Mouse (Mus musculus) liver, embryonic 14.5 days (tissue): ENCODE measurements around the gene Tyrobp. TPM values are rescaled to one million over a fixed set of nuclear protein-coding genes. Genes with fewer than 3 reads are reported as not detected.
A peak's percentile ranks its signal among the peaks of the same experiment; 100 is the strongest.

ENCODE experiments used
- ATAC-seq: fragments of 200-750 bp; cut with Nextera tagmentation; 2 replicates; pipeline ENCODE4 v1.8.0; 2017; ENCODE audit warnings: moderate number of reproducible peaks, mild to moderate bottlenecking, moderate library complexity; ENCODE audit not compliant: insufficient read depth
- DNase-seq, 3 experiments: peaks; one replicate each; pipeline ENCODE4 v3.0.0-alpha.2; 2012 to 2013; ENCODE audit warnings: low read depth in 3 of 3, low spot score in 3 of 3
- H3K27ac ChIP-seq: fragments of 300-500 bp; sonication (generic); 2 replicates; pipeline ENCODE4 v1.5.1; 2014; ENCODE audit warnings: moderate library complexity, mild to moderate bottlenecking, control low read depth, inconsistent platforms
- H3K27me3 ChIP-seq: fragments of 300-500 bp; sonication (generic); 2 replicates; pipeline ENCODE4 v1.6.1; 2014; ENCODE audit warnings: mild to moderate bottlenecking, low read length, moderate library complexity; ENCODE audit not compliant: control insufficient read depth, insufficient read depth
- H3K36me3 ChIP-seq: fragments of 300-500 bp; sonication (generic); replicated peaks from 2 replicates; pipeline ENCODE4 v1.6.1; 2014; ENCODE audit warnings: low read depth; ENCODE audit not compliant: control insufficient read depth, insufficient read depth
- H3K4me1 ChIP-seq, 2 experiments: fragments of 200-500 bp in 1 of 2; fragments of 300-500 bp in 1 of 2; sonication (generic) in 1 of 2; replicated peaks; 2 replicates each; pipeline ENCODE4 v1.6.1; 2012 to 2014; ENCODE audit warnings: antibody characterized with exemption in 1 of 2, inconsistent platforms in 1 of 2, low read length in 1 of 2; ENCODE audit not compliant: control insufficient read depth in 2 of 2, insufficient read depth in 2 of 2
- H3K4me2 ChIP-seq: fragments of 300-500 bp; sonication (generic); 2 replicates; pipeline ENCODE4 v1.6.1; 2014; ENCODE audit warnings: low read depth, mild to moderate bottlenecking, control low read depth, moderate library complexity
- H3K4me3 ChIP-seq, 2 experiments: fragments of 200-500 bp in 1 of 2; fragments of 300-500 bp in 1 of 2; sonication (generic) in 1 of 2; 2 replicates each; pipeline ENCODE4 v1.5.1; 2012 to 2014; ENCODE audit warnings: low read depth in 2 of 2, low read length in 2 of 2, mild to moderate bottlenecking in 2 of 2, control low read depth in 1 of 2, inconsistent platforms in 1 of 2, moderate library complexity in 1 of 2; ENCODE audit not compliant: insufficient read depth in 1 of 2
- H3K9ac ChIP-seq: fragments of 300-500 bp; sonication (generic); replicated peaks from 2 replicates; pipeline ENCODE4 v1.6.1; 2014; ENCODE audit warnings: mild to moderate bottlenecking, control low read depth, moderate library complexity
- H3K9me3 ChIP-seq: fragments of 300-500 bp; sonication (generic); 2 replicates; pipeline ENCODE4 v1.6.1; 2016; ENCODE audit warnings: low read length, mixed read lengths; ENCODE audit not compliant: control insufficient read depth
- CTCF ChIP-seq: IDR thresholded peaks from 2 replicates; pipeline ENCODE4 v1.5.1; 2016; ENCODE audit warnings: antibody characterized with exemption, low read depth, control low read depth
- EP300 ChIP-seq: IDR thresholded peaks from 2 replicates; pipeline ENCODE4 v1.6.1; 2016; ENCODE audit warnings: antibody characterized with exemption, low read depth
- WGBS: fragments of 180-500 bp; shearing (Covaris S2); extraction: QIAGEN DNeasy Blood & Tissue Kit; methylation state at CpG from one replicate; pipeline ENCODE4 v1.1.7; 2014; ENCODE audit not compliant: insufficient replicate concordance; 5-methylcytosine and 5-hydroxymethylcytosine counted together
- polyA plus RNA-seq, 2 experiments: library from polyadenylated mRNA; depleted of rRNA in 1 of 2; stranded (reverse) in 1 of 2; unstranded in 1 of 2; fragments of >200 nt; fragmentation: Nextera tagmentation in 1 of 2; extraction: Ambion mirVana in 1 of 2; gene quantifications; 2 replicates each; pipeline versions ENCODE4 v1.2.1 to v1.2.3; 2012 to 2014

Tyrobp gene
- polyA plus RNA-seq, 2 experiments, result 78.3 to 113 TPM

DNA sequence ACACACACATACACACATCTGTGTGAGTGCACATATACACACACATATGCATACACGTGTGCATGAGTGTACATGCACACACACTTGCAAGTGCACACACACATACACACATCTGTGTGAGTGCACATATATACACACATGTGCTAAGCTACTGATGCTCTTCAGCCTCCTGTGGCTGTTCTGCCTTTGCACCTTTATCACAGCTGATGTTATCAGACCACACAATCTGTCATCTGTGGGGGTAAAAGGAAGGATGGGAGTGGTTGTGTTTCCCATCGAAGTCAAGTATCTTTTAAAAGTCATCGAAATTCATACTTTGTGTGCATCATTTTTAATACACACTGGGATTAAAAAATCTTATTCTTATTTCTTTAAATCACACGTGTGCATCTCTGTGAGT, 11.2 kb upstream of the Tyrobp start:
- 30% methylated on average over 4 of the region's 4 CpGs for WGBS
- Histone ChIP-seq H3K27me3 (no peaks in the 10 kb centered on the region), H3K4me2 (no peak overlapping the region), H3K27ac (no peak overlapping the region), H3K9ac (no peak overlapping the region), H3K4me1 (no peaks in the 10 kb centered on the region), H3K36me3 (no peaks in the 10 kb centered on the region), H3K4me3 (no peak overlapping the region), H3K9me3 (no peaks in the 10 kb centered on the region)
- ATAC-seq, result no peak
- DNase-seq, result no peak
- TF ChIP-seq CTCF (no peak), EP300 (no peak)

DNA sequence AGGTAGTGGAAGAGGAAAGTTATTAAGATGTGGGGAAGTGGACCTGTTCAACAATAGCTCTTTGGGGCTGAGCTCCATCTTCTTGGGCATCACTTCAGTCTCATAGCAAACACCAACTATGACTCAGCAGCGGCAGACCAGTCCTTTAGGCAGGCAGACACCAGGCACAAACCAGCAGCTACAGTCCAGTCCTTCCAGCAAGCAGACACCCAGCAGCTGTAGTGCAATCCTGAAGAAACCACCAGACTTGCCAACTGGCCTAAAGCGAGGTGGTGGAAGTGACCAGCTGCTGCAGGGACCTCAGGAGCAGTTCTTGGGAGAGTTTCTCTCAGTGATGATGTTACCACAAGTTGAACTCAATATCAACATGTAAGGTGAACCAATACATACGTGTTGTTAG, 4.9 kb upstream of the Tyrobp start:
- ATAC-seq, result no peak
- no peak overlapping the region for H3K27ac ChIP-seq
- H3K4me2 ChIP-seq, result no peak overlapping the region
- 49% methylated on average over 3 of the region's 3 CpGs for WGBS
- DNase-seq, result no peak
- H3K9ac ChIP-seq, result no peak overlapping the region
- H3K4me1 ChIP-seq, result peaks cover 0 to 5% of the 10 kb centered on the region in 2 experiments; a peak in 1 of 4 replicates
- H3K27me3 ChIP-seq, result no peaks in the 10 kb centered on the region
- H3K4me3 ChIP-seq, result no peak overlapping the region
- no peaks in the 10 kb centered on the region for H3K36me3 ChIP-seq
- TF ChIP-seq EP300, result no peak
- no peak for TF ChIP-seq CTCF
- H3K9me3 ChIP-seq, result no peaks in the 10 kb centered on the region

DNA sequence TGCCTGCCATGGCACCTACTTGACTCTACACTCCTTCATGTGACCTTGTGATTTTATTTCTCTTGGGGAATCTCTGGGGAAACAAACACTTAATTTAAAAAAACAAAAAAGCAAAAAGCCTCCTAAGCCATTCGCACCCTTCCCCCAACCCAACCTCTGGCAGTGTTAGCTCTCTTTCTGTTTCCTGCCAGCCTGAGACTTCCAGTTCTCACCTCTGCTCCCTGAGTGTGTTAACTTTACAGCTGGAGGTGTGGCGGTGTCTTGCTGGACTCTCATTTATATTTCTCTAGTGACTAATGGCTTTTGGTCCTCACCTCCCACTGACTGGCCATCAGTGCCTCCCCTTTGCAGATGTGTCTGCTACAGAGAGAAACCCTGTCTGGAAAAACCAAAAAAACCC, 3.8 kb upstream of the Tyrobp start:
- no peak for DNase-seq
- H3K4me2 ChIP-seq, result no peak overlapping the region
- no peak overlapping the region for H3K4me3 ChIP-seq
- H3K4me1 ChIP-seq, result peaks cover 0 to 5% of the 10 kb centered on the region in 2 experiments; a peak in 1 of 4 replicates
- H3K36me3 ChIP-seq, result no peaks in the 10 kb centered on the region
- no peak overlapping the region for H3K9ac ChIP-seq
- TF ChIP-seq CTCF (no peak), EP300 (no peak)
- no peaks in the 10 kb centered on the region for H3K27me3 ChIP-seq
- ATAC-seq, result no peak
- no peak overlapping the region for H3K27ac ChIP-seq
- WGBS, result 59% methylated on average over 2 of the region's 2 CpGs
- H3K9me3 ChIP-seq, result no peaks in the 10 kb centered on the region

DNA sequence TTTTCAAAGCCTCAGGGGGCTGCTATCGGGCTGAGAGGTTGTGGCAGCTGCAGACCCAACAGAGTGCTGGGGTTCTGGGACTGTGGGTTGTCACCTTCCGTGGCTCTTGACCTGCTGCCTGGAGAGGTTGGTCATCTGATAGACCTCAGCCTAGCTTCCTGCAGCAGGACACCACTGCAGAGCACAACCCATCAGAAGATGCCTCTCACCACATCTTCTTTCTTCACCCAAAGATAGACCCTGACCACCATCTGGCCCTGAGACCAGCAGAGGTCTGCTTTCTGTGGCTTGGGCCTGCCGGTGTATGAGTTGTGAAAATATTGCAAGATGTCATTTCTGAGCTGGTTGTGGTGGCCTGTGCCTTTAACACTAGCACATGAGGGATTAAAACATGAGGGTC, 2.5 kb upstream of the Tyrobp start:
- H3K9ac ChIP-seq, result no peak overlapping the region
- no peak for ATAC-seq
- no peak for DNase-seq
- no peak overlapping the region for H3K4me2 ChIP-seq
- peaks cover 0 to 5% of the 10 kb centered on the region in 2 experiments; a peak in 1 of 4 replicates for H3K4me1 ChIP-seq
- H3K4me3 ChIP-seq, result no peak overlapping the region
- 31% methylated on average over 3 of the region's 3 CpGs for WGBS
- no peaks in the 10 kb centered on the region for H3K9me3 ChIP-seq
- TF ChIP-seq CTCF (no peak), EP300 (no peak)
- no peaks in the 10 kb centered on the region for H3K27me3 ChIP-seq
- no peaks in the 10 kb centered on the region for H3K36me3 ChIP-seq
- H3K27ac ChIP-seq, result no peak overlapping the region

DNA sequence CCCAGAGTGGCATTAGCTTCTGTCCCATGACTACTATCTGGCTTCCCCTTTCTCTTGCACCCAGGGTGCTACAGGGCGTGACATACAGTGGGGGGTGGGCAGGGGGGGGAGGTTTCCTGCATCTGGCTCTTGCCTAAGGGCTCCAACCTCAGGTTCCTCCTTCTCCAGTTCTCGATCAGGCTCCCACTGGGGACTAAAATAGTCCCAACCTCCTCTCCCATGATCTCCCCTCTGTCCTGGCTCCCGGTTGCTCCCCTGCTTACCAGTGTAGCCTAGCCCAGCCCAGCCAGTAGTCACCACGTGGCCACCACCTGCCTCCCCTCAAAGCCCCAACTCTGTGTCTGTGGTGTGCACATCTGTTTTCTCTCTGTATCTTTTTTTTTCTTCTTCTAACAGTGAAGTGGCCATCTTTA, 819 bp upstream of the Tyrobp start:
- DNase-seq, result no peak
- peak; percentile 18; the same call in 1 of the 2 replicates for ATAC-seq
- TF ChIP-seq CTCF (no peak), EP300 (no peak)
- Histone ChIP-seq H3K9me3 (no peaks in the 10 kb centered on the region), H3K36me3 (no peaks in the 10 kb centered on the region), H3K9ac (no peak overlapping the region), H3K4me1 (peaks cover 0 to 5% of the 10 kb centered on the region in 2 experiments; a peak in 1 of 4 replicates), H3K4me3 (no peak overlapping the region), H3K27ac (no peak overlapping the region), H3K4me2 (no peak overlapping the region), H3K27me3 (no peaks in the 10 kb centered on the region)
- 6% methylated on average over 4 of the region's 4 CpGs for WGBS
